Mouse (Mus musculus): ENCODE data around the gene Olfml3.

Gene Olfml3

DNA sequence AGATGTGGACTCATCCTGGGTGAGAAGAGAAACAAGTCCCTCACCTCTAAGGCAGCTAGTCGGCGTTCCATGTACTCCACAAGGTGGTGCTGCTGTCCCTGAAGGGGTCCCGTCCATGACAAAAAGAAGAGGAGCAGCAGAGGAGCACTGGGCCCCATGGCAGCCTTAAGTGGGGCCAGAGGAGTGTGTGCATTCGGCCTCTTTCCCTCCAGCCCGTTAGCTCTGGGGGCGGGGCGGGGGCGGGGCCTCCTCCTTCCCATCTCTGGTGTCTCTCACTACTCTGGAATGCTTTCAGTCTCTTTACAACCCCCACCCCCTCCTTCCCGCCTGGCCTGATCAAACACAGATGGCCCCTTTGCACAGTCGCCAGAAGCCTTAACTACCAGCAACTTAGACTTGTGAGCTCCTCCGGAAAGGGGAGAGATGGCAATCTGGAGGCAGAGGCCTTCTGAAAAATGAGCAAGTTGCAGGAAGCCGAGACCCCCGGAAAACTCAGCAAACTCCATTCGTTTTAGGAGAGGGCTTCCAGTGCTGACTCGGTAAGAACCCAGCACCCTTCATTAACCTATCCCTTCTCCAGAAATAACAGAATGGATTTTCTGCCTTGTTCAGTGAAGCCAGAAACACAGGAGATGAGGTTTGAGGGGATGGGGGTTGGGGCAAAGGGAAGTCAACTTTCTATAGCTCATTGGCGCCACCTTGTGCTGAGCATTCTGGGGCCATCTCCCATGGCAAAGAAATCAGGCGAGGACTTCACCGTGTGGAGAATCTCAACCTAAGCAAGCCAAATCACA lies at the start of gene Olfml3:
Gene Olfml3 (minus strand): TSS at position 224 of the 794 bp plus-strand sequence.
- DNase-seq (ENCODE audit: low read depth), result peak; percentile 89

DNA sequence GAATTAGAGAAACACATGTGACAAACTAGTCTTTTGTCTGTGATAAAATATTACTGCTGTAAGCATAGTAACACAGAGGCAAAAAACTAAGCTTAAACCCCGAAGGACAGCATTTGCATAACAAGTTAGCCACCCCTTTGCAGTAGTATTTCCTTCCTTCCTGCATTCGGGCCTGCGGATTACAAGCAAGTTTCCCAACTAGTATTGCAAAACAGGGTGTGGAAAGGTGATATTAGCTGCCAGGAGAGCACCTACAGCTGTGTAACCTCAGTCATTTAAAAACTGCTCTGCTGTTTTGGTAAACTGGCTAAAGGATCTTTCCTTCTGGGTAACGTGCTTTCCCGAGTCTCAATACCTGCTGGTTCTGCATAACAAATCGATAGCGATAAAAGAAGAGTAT lies 49.4 kb upstream of the Olfml3 start:
- DNase-seq (ENCODE audit: low read depth), result no peak

DNA sequence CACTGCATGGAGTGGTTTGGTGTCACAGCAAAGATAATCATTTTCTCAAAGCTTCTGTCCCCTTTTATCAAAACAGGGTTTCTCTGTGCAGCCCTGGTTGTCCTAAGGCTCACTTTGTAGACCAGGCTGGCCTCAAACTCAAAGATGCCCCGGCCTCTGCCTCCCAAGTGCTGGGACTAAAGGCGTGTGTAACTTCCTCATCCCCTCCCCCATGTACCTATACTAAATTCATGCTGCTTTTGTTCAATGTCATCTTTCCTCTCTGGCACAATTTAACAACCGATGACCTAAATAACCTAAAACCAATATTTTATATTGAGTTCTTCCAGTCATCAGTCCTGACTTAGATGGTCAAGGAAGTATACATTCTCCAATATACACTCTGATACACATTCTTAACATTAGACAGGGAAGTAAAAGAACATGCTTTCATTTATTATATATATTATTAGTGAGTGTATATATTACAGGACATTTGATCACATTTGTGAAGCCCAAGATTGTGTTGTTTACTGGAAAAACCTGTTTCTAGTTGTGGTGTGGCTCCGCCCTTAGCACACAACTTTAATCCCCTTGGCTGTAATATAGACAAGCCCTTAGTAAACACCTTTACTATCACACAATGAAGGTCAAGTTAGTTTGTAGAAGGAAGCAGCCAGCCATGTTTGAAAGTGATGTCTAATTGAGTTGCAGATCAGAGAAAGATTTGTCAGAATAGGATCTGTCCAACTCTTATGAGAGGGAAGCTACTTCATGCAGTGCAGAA lies 45.2 kb upstream of the Olfml3 start:
- DNase-seq (ENCODE audit: low read depth), result no peak

DNA sequence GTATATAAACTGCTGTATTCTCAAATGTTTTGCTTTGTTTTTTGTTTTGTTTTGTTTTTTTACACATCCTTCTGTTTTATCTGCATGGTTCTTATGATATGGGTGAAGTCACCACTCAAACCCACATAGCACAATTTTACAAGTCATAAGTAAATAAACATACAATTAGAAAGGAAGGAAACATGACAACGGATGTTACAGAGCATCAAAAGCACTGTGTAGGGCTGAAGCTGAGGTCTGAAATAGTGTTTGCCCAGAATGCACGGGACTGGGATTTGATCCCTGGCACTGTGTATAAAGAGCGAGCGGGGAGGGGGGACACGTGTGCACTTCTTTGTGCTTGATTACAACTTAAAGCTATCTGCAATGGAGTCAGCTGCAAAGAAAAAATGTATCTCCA lies 43.0 kb upstream of the Olfml3 start:
- no peak for DNase-seq (ENCODE audit: low read depth)

DNA sequence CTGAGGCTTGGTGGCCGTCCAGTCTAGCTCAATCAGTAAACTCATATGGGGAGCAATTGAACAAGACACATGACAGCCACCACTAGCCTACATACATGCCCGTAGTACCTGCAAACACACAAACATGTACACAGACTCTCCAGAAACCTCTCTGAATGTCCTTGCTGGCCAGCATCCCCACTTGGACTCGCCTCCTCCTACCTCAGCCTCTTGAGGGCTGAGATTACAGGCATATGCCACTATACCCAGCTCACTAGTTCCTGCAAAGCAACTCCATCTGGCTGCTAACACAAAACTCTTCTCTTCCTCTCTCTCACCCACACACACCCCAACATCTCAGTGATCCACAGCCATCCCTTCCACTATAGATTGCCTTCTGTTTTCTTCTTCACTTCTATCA lies 42.5 kb upstream of the Olfml3 start:
- DNase-seq (ENCODE audit: low read depth), result peak; percentile 10

DNA sequence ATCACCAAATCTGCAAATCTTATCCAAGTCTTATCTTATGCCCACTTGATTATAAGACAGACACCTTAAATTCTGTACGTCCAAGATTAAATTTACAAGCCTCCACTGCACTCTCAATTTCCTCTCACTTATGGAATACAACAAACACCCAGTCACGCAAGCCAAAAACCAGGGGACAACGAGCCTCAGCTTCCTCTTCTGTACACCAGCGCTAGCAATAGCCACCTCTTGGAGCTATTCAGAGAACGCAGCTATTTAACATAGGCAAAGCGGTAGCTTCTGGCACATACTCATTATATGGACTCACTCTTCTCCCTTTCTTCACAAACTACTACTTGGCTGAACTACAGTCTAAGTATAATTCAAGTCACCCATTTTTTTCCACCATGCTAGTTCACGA lies 41.4 kb upstream of the Olfml3 start:
- no peak for DNase-seq (ENCODE audit: low read depth)

DNA sequence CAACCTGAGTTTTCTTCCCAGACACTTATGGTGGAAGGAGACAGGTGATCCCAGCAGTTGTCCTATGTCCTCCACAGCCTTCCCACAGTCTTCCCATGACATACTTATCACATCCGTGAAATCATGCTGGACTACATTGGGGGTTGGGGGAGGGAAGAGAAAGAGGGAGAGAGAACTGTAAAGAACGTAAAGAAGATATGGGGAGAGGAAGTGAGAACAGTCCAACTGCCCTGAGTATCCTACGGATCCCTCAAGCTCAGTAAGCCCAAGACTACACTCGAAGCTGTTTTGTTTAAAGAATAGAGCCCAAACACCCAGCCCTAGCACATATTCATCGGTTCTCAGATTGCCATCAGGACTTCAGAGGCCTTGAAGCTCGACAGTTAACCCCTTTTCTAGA lies 40.9 kb upstream of the Olfml3 start:
- DNase-seq (ENCODE audit: low read depth), result peak; percentile 3

DNA sequence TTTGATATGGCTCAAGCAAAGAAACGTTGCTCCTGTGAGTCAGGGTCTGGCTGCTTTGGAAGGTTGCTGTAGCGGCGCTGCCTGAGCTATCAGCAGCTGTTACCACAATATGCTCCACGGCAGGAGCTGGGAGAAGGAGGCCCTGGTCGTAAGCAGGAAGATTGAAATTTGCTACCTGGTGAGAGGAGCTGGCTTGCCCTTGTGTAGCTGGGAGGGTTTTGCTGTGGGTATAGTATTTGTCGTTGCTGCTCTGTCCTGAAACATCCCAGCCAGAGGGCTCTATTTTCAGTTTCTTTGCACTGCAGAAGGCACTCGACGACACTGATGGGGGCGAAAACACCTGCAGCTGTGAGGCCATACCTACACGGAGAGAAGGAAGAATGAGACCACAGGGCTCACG lies 40.1 kb upstream of the Olfml3 start:
- peak; percentile 3 for DNase-seq (ENCODE audit: low read depth)

DNA sequence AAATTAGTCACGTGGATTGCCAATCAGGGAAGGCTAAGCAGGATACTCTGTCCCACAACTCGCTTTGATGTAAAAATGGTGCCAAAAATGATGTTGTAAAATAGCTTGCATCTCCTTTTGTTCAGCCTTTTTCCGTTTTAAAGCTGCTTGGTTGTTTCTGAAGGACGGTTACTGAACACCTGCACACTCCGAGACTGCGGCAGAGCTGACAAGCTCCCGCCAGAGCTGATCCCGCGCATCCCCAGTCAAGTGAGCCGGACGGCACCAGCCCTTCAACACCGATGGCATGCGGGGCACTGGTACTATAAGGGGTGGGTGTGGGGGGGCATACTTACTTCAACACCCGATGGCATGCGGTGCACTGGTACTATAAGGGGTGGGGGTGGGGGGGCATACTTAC lies 36.2 kb upstream of the Olfml3 start:
- no peak for DNase-seq (ENCODE audit: low read depth)

DNA sequence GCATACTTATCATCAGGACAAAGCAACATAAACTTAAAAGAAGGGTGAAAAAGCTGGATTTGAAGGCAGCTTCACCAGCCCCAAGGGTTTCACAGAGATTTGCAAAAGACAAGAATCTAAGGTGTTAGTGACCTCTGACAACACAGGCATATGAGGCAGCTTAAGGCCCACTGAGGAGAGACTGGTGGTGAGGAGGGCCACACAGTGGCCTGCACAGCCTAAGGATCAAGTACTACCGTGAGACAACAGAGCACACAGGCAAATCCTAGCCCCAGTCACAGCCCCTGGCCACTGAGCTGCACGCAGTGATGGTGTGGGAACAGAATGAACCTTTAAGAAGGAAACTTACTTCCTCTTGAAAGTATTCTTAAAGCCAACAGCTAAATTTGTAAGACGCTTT lies 35.7 kb upstream of the Olfml3 start:
- peak; percentile 28 for DNase-seq (ENCODE audit: low read depth)

DNA sequence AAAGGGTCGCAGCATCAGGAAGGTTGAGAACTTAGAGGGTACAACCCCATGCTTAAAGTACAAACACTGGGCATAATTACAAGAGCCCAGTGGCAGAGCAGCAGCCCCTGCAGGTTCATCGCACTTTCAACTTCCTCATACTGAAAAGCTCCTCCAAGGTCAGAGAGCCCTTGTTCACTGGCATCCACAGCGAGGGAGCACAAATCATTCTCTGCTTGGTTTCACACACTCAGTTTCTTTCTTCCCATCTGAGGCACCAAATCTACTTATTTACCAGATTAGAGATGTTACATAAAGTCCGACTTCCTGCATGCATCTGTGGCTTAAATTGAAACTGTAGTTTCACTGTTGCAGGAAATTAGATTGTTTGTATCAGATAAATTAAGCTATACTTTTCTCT lies 35.0 kb upstream of the Olfml3 start:
- peak; percentile 58 for DNase-seq (ENCODE audit: low read depth)

DNA sequence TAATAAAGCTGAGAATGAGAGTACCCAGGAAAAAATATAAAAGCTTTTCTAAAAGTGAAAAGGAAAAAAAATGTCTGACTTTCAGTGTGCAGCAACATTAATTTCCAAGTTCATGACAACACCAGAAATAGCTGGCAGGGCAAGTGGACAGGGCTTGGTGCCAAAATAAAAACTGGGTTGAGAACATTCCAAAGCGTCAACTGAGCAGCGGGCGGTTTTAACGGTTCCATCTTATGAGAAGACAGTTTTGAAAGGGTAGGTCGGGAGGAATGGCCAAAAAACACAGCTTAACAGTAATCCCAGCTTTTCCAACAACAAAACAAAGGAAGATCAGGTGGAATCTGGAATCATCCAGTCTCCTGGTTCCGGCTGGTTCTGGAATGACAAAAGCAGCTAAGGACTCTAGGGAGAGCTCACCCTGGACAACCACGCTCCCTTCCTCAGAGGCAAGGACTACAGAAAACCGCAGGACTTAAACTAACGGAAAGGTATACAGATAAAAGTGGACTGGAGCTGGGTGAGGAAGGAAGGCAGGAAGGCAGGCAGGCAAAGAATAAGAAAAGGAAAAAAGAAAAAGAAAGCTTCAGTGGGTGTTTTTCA lies 33.8 kb upstream of the Olfml3 start:
- no peak for DNase-seq (ENCODE audit: low read depth)

DNA sequence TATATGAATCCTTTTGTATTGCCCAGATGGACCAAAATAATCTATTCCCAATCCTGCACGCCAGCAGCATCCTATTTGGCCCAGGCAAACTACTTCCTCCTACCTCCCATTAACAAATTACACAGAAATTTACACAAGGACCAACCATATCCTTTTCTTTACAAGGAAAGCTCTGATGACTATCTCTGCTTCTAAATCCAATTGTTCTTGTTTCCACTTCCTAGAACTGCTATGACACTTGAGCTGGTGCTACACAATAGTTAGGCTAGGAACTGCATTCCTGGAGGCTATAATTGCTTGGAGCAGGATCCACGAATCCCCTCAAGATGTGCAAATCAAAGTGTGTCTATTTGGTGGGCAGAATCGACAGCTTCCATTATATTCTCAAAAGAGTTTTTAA lies 29.0 kb upstream of the Olfml3 start:
- no peak for DNase-seq (ENCODE audit: low read depth)

DNA sequence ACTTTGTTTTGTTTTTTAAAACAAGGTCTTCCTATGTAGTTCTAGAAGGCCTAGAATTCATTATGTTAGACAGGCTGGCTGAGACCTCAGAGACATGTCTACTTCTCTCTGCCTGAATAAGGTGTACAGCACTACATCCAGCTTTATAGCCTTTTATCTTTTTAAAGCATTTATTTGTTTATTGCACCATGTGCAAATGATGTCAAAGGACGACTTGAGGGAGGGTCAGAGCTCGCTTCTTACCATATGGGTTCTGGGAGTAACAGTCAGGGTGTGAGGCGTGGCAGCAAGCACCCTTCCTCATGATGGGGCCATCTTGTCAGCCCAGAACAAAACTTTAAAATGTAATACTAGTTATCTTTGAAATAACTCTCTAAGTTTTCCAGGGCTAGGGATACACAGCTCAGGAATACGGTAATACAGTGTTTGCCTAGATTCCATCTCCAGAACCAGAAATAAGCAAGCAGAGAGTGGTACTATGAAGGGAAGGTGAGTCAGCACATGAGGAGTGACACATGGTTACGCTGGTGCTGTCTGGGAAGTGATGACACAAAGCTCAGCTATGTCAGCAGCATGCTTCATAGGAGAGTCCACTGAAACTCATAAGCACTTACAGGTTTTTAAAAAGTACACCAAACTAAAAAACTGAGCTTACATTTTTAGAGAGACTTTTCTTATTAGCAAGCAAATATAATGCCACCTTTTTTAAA lies 21.6 kb upstream of the Olfml3 start:
- DNase-seq (ENCODE audit: low read depth), result no peak

DNA sequence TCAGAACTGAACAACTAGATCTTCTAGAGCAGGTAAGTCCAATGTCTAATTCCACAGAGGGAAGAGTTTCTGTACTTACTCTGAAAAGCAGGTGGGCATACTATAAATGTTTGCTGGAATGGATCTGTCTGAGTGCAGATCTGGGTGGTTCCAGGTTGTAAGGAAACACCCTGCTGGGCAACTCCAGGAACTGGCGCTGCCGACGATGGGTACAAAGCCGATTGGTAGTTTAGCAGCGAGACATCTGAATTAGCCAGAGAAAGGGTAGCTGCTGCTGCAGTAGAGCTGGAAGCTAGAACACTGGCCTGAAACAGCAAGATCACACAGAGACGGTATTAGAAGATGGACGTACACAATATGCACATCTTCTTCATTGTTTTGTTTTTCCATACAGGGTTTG lies 20.7 kb upstream of the Olfml3 start:
- no peak for DNase-seq (ENCODE audit: low read depth)

DNA sequence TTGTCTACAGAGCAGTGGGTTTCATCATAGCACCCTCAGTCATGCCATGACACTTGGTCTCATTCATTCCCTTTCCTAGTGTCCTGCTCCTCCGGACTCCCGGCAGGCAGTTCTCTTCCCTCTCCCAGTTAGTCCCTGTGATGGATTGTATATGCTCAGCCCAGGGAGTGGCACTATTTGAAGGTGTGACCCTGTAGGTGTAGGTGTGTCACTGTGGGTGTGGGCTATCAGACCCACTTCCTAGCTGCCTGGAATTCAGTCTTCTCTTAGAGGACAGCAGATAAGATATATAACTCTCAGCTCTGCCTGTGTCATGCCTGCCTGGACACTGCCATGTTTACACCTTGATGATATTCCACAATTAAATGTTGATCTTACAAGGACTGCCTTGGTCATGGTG lies 19.1 kb upstream of the Olfml3 start:
- DNase-seq (ENCODE audit: low read depth), result no peak

DNA sequence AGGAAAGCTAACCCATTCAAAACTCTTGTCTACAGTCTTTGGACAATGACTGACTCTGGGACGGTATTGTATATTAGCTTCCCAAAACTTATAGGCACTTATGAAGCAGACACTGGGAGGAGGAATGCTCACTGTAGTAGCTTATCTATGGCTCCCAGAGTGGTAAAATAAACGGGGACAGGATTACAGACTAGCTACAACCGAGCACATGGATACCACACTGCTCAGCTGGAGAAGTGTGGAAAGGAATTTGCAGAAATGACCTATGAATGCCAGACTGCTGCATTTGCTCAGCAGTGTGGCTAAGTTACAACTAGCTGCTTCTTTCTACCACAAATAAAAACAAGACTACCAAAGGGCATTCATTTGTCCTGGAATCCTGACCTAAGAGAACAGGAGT lies 17.6 kb upstream of the Olfml3 start:
- no peak for DNase-seq (ENCODE audit: low read depth)

DNA sequence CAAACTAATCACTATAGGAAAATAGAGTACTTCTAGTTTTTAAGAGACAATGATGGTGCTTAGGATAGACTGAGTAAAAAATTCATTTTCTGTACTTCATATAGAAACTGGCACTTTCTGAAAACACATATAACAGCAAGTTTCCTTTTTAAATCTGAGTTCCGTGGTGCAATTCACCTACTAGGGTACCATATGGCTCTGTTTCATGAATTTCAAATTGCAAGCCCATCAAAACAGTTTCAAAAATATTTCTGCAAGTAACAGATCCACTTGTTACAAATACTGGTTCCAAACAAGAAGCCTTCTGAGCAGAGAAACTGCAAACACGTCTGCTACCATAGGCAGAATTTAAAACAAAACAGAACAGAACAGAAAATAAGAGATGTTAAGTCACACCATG lies 13.8 kb upstream of the Olfml3 start:
- DNase-seq (ENCODE audit: low read depth), result no peak

DNA sequence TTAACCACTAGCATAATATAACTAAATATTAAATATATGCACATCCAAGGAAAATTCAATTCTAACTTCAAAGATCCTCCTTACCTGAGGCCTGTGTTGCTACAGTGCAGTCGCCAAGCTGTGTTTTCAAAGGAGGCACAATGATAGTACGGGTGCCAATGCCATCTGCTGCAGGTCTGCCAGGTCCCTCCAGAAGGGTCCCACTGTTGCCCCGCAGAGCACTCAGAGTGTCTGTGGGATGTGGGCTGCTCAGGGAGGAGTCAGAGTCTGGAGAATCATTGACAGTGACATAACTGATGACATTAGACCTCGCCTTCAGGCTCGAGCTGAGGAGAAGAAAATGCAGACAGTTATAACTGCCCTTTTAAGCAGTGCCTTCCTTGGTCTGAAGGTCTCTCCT lies 8.9 kb upstream of the Olfml3 start:
- no peak for DNase-seq (ENCODE audit: low read depth)

DNA sequence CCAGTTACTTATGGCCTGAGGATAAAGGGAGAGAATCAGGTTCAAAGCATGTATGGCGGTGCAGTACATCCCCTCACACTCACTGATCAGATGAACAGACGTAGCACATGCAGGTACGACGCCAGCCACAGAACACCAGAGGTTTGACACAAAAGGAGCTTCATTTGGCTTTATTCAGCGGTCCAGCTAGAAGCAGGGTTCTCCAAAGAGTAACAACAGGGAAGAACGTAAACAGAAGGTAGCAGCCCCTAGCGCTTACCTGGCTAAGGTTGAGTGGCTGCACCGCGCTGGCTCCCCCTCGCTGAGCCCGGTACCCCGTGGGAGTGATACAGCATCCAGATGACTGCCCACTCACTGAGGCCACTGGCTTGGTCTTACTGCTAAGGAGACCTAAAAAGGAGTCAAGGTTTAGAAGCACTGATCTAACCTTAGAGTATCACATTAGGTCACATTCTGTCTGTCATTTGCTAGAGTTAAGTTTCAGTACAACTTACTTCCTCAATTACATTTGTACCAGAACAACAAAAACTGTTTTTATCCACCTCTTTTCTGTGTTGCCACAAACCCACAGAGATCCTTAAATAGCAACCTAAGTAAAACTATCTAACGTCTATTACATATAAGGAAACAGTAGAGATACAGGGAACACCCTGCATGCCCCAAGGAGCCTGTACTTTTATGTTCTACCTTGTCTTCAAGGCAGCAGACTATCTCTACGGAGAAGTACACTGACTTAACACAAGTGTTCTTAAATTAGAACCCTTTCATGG lies 7.4 kb upstream of the Olfml3 start:
- no peak for DNase-seq (ENCODE audit: low read depth)

DNA sequence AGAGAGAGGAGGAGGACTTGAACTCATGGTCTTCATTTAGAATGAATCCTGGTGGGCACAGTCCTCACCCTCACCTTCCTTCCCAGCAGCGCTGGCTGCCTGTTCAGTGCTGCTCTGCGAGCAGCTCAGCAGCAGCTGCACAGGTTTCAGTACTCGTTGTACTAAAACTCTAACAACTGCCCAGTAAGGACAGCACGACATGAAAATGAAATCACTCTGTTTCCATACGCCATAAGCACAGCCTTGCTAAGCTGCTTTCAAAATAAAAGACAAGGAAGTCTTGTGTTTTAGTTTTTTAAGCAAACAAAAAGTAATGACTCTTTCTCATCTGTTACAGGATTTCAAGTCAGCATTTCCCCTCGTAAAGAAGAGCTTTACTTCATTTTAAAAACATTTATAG lies 5.4 kb upstream of the Olfml3 start:
- no peak for DNase-seq (ENCODE audit: low read depth)

DNA sequence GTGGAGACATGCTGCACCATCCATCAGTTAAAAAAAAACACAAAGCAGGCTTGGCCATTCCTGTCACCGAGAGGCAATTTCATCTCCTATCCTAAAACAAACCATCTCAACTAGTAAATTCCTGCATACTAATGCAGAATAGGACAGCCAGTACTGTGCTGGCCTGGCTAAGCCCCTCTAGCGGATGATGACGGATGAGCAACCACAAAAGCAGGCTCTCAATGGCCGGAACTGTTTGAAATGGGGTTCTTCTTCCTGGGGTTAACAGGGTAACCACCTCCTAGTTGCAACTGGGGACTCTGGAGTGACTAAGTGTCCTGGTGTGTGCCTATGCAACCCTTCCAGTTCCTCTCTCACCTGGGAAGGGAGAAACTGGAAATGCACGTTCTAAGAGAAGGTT lies 2.5 kb upstream of the Olfml3 start:
- peak; percentile 10 for DNase-seq (ENCODE audit: low read depth)

Data from induced T-regulatory cell, adult 2 months (primary cell).